Mouse (Mus musculus) CH12.LX (cell line): ENCODE results near the gene Atf7ip2. TPM values are rescaled to one million over a fixed set of nuclear protein-coding genes. Genes with fewer than 3 reads are reported as not detected.

Experiments used
- DNase-seq: peaks from one replicate; pipeline ENCODE4 v3.0.0-alpha.2; 2013; ENCODE audit errors: extremely low read depth
- H3K27ac ChIP-seq: 2 replicates; pipeline ENCODE4 v1.5.1; 2012; ENCODE audit warnings: low read depth, mild to moderate bottlenecking, control low read depth, moderate library complexity; ENCODE audit not compliant: insufficient read depth
- H3K27me3 ChIP-seq: replicated peaks from 2 replicates; pipeline ENCODE3; 2012; ENCODE audit warnings: inconsistent platforms
- H3K36me3 ChIP-seq, 2 experiments: replicated peaks in 1 of 2; 2 replicates each; pipeline versions ENCODE3 to v1.6.1; 2012; ENCODE audit warnings: inconsistent platforms in 1 of 2, low read length in 1 of 2, mild to moderate bottlenecking in 1 of 2, mixed read lengths in 1 of 2, moderate library complexity in 1 of 2; ENCODE audit not compliant: control insufficient read depth in 1 of 2, insufficient read depth in 1 of 2
- H3K4me1 ChIP-seq, 2 experiments: 2 replicates each; pipeline ENCODE4 v1.6.1; 2012; ENCODE audit warnings: inconsistent platforms in 1 of 2, moderate library complexity in 1 of 2; ENCODE audit not compliant: insufficient read depth in 2 of 2, control insufficient read depth in 1 of 2
- H3K4me2 ChIP-seq: 2 replicates; pipeline ENCODE4 v1.6.1; 2012; ENCODE audit warnings: low read depth, mild to moderate bottlenecking, control low read depth; ENCODE audit not compliant: poor library complexity, insufficient read depth, severe bottlenecking
- H3K4me3 ChIP-seq, 3 experiments: fragments of 150-350 bp in 1 of 3; sonication (generic) in 1 of 3; replicated peaks in 1 of 3; 2 replicates each; pipeline versions ENCODE3 to v1.5.1; 2011 to 2012; ENCODE audit warnings: low read depth in 2 of 3, low read length in 2 of 3, mild to moderate bottlenecking in 2 of 3, moderate library complexity in 2 of 3, control low read depth in 1 of 3, improper control_type of control experiment in 1 of 3, inconsistent platforms in 1 of 3, mixed read lengths in 1 of 3; ENCODE audit not compliant: poor library complexity in 1 of 3
- H3K79me2 ChIP-seq: replicated peaks from 2 replicates; pipeline ENCODE4 v1.6.1; 2012; ENCODE audit warnings: mild to moderate bottlenecking, moderate library complexity; ENCODE audit not compliant: control insufficient read depth, poor library complexity, insufficient read depth, severe bottlenecking; ENCODE audit errors: extremely low read depth
- H3K9ac ChIP-seq: 2 replicates; pipeline ENCODE4 v1.6.1; 2012; ENCODE audit warnings: low read depth, mild to moderate bottlenecking, control low read depth, moderate library complexity; ENCODE audit not compliant: insufficient read depth
- H3K9me3 ChIP-seq: replicated peaks from 2 replicates; pipeline ENCODE3; 2012; ENCODE audit warnings: low read length, inconsistent platforms, mixed read lengths
- BHLHE40 ChIP-seq: IDR thresholded peaks from 2 replicates; pipeline ENCODE4 v1.6.1; 2011; ENCODE audit warnings: mild to moderate bottlenecking, low read depth, low read length, improper control_type of control experiment
- CHD1 ChIP-seq: IDR thresholded peaks from 2 replicates; pipeline ENCODE4 v1.6.1; 2012; ENCODE audit warnings: low read depth, low read length, improper control_type of control experiment, inconsistent platforms
- CHD2 ChIP-seq: IDR thresholded peaks from 2 replicates; pipeline ENCODE4 v1.6.1; 2011; ENCODE audit warnings: low read length, improper control_type of control experiment
- CTCF ChIP-seq, 2 experiments: IDR thresholded peaks in 1 of 2; conservative IDR thresholded peaks in 1 of 2; 2 replicates each; pipeline ENCODE4 v1.5.1; 2011 to 2012; ENCODE audit warnings: low read depth in 2 of 2, low read length in 2 of 2, improper control_type of control experiment in 1 of 2, inconsistent platforms in 1 of 2, mild to moderate bottlenecking in 1 of 2, moderate library complexity in 1 of 2
- E2F4 ChIP-seq: IDR thresholded peaks from 2 replicates; pipeline ENCODE4 v1.6.1; 2011; ENCODE audit warnings: low read depth, low read length, improper control_type of control experiment; ENCODE audit not compliant: insufficient replicate concordance
- ELF1 ChIP-seq: IDR thresholded peaks from 2 replicates; pipeline ENCODE4 v1.6.1; 2014; ENCODE audit warnings: low read depth, mild to moderate bottlenecking, inconsistent platforms, low read length, improper control_type of control experiment
- EP300 ChIP-seq: IDR thresholded peaks from 2 replicates; pipeline ENCODE4 v1.6.1; 2011; ENCODE audit warnings: low read length, improper control_type of control experiment
- ETS1 ChIP-seq: conservative IDR thresholded peaks from 2 replicates; pipeline ENCODE4 v1.6.1; 2012; ENCODE audit warnings: low read depth, mild to moderate bottlenecking, inconsistent platforms, low read length, improper control_type of control experiment, moderate library complexity
- GABPA ChIP-seq: IDR thresholded peaks from 2 replicates; pipeline ENCODE4 v1.6.1; 2012; ENCODE audit warnings: low read depth, low read length, improper control_type of control experiment, inconsistent platforms; ENCODE audit not compliant: insufficient replicate concordance
- HCFC1 ChIP-seq: IDR thresholded peaks from 2 replicates; pipeline ENCODE4 v1.6.1; 2012; ENCODE audit warnings: low read depth, mild to moderate bottlenecking, inconsistent platforms, low read length, improper control_type of control experiment
- JUND ChIP-seq: conservative IDR thresholded peaks from 2 replicates; pipeline ENCODE4 v1.6.1; 2011; ENCODE audit warnings: low read depth, low read length, improper control_type of control experiment
- MAFK ChIP-seq: IDR thresholded peaks from 2 replicates; pipeline ENCODE4 v1.6.1; 2011; ENCODE audit warnings: low read length, improper control_type of control experiment; ENCODE audit not compliant: insufficient replicate concordance
- MAX ChIP-seq: IDR thresholded peaks from 2 replicates; pipeline ENCODE4 v1.6.1; 2011; ENCODE audit warnings: low read length, improper control_type of control experiment
- MAZ ChIP-seq: IDR thresholded peaks from 2 replicates; pipeline ENCODE4 v1.6.1; 2012; ENCODE audit warnings: low read depth, mild to moderate bottlenecking, inconsistent platforms, low read length, improper control_type of control experiment, moderate library complexity
- NELFE ChIP-seq: IDR thresholded peaks from 2 replicates; pipeline ENCODE4 v1.6.1; 2011; ENCODE audit warnings: low read depth, low read length, improper control_type of control experiment
- NRF1 ChIP-seq: IDR thresholded peaks from 2 replicates; pipeline ENCODE4 v1.6.1; 2014; ENCODE audit warnings: low read depth, mild to moderate bottlenecking, inconsistent platforms, low read length, improper control_type of control experiment, moderate library complexity
- POLR2A ChIP-seq: IDR thresholded peaks from 2 replicates; pipeline ENCODE4 v1.6.1; 2011; ENCODE audit warnings: low read depth, mild to moderate bottlenecking, improper control_type of control experiment, low read length
- POLR2AphosphoS2 ChIP-seq: IDR thresholded peaks from 2 replicates; pipeline ENCODE4 v1.6.1; 2011; ENCODE audit warnings: low read depth, low read length, improper control_type of control experiment
- RAD21 ChIP-seq: IDR thresholded peaks from 2 replicates; pipeline ENCODE4 v1.6.1; 2011; ENCODE audit warnings: low read depth, mild to moderate bottlenecking, low read length, improper control_type of control experiment, moderate library complexity
- SIN3A ChIP-seq: IDR thresholded peaks from 2 replicates; pipeline ENCODE4 v1.6.1; 2012; ENCODE audit warnings: low read length, improper control_type of control experiment, inconsistent platforms
- TBP ChIP-seq: conservative IDR thresholded peaks from 2 replicates; pipeline ENCODE4 v1.6.1; 2011; ENCODE audit warnings: low read depth, low read length, improper control_type of control experiment
- UBTF ChIP-seq: IDR thresholded peaks from 2 replicates; pipeline ENCODE4 v1.6.1; 2012; ENCODE audit warnings: low read depth, mild to moderate bottlenecking, inconsistent platforms, low read length, improper control_type of control experiment, moderate library complexity
- USF1 ChIP-seq: IDR thresholded peaks from 2 replicates; pipeline ENCODE4 v1.6.1; 2014; ENCODE audit warnings: low read depth, mild to moderate bottlenecking, inconsistent platforms, low read length, improper control_type of control experiment
- ZC3H11A ChIP-seq: IDR thresholded peaks from 2 replicates; pipeline ENCODE4 v1.6.1; 2012; ENCODE audit warnings: low read depth, mild to moderate bottlenecking, inconsistent platforms, low read length, improper control_type of control experiment
- ZMIZ1 ChIP-seq: IDR thresholded peaks from 2 replicates; pipeline ENCODE4 v1.6.1; 2012; ENCODE audit warnings: low read depth, mild to moderate bottlenecking, inconsistent platforms, low read length, improper control_type of control experiment
- ZNF384 ChIP-seq: IDR thresholded peaks from 2 replicates; pipeline ENCODE4 v1.6.1; 2012; ENCODE audit warnings: low read depth, low read length, improper control_type of control experiment, inconsistent platforms
- dilution Hi-C: fragments of 300-500 bp; cut with MboI; formaldehyde crosslinking; loops from 2 replicates; pipeline ENCODE4 v1.14.3; 2020; ENCODE audit warnings: low sequenced_read_pairs; ENCODE audit not compliant: extremely low pct_unique_long_range_greater_than_20kb, extremely low pct_ligation_motif_present
- in situ Hi-C: fragments of 300-500 bp; cut with MboI; formaldehyde crosslinking; loops from 3 replicates; pipeline ENCODE4 v1.14.3; 2019; ENCODE audit warnings: low sequenced_read_pairs, low pct_ligation_motif_present, low pct_unique_long_range_greater_than_20kb, mixed read lengths
- polyA plus RNA-seq: library from polyadenylated mRNA; unstranded; fragments of >175 nt; gene quantifications from 2 replicates; pipeline ENCODE4 v1.2.1, GENCODE M21; 2012; ENCODE audit warnings: low read depth; ENCODE audit not compliant: insufficient read length
- total RNA-seq, 2 experiments: library from RNA; depleted of rRNA; stranded (reverse); fragments of 300-350 nt in 1 of 2; fragments of >200 nt in 1 of 2; gene quantifications; 2 replicates each; pipeline ENCODE4 v1.2.3; 2012 to 2014

The Atf7ip2 gene
- total and polyA plus RNA-seq, 3 experiments: not detected

- TF ChIP-seq ELF1: peak; percentile 28
- 0 out of 2 replicates have a peak, but pooled peaks have one; percentile 24 for TF ChIP-seq MAZ
- 0 out of 2 replicates have a peak, but pooled peaks have one; percentile 25 for TF ChIP-seq JUND
- no peak for TF ChIP-seq POLR2AphosphoS2
- 0 out of 2 replicates have a peak, but pooled peaks have one; percentile 19 for TF ChIP-seq NRF1
- no peak for TF ChIP-seq MAX
- peak; percentile 55; the same call in 1 of the 2 replicates for TF ChIP-seq NELFE
- TF ChIP-seq BHLHE40: no peak
- TF ChIP-seq POLR2A: no peak
- no peak for TF ChIP-seq ZMIZ1
- TF ChIP-seq CHD2: no peak
- no peak for TF ChIP-seq TBP
- TF ChIP-seq CTCF (conservative IDR thresholded peaks at IDR 0.05 in 1 of 2, IDR thresholded peaks at IDR 0.05 in 1 of 2; ENCODE audit: low read depth in 2 of 2, low read length in 2 of 2): peak; percentile 88 to 99
- TF ChIP-seq ZC3H11A: peak; percentile 90
Measured at GRCm38 (mm10) chr16:10280286-10280951, 87.9 kb downstream of the Atf7ip2 start (continued).

DNA sequence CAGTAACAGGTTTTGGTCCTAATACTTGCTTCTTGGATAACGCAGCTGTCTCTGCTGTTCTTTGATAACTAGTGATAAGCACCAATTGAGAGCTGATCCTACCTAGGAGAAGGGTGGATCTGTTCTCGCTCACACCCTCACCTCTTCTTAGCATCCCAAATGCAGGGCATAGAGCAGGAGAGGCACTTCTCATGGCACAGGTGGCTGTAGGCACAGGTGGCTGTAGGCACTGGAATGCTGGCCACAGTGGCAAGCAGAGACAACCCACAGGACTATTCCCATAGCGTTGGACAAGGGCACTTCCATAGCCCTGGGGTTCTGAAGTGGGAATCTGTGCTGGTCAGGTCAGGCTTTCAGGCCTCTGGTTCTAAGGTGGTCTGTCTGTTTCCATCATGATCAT is 89.4 kb downstream of the Atf7ip2 start:
- no peaks in the 10 kb centered on the region for H3K9me3 ChIP-seq
- no peaks in the 10 kb centered on the region for H3K36me3 ChIP-seq
- no peak overlapping the region for H3K4me2 ChIP-seq
- in situ Hi-C loops (no loop called here), dilution Hi-C loops (no loop called here)
- no peak overlapping the region for H3K27ac ChIP-seq
- H3K4me3 ChIP-seq: no peak overlapping the region
- no peak for TF ChIP-seq EP300
- no peak for TF ChIP-seq NRF1
- TF ChIP-seq JUND: no peak
- no peak for TF ChIP-seq ZNF384
- no peak for TF ChIP-seq CHD1
- no peak for TF ChIP-seq UBTF
- no peak for TF ChIP-seq MAZ
- no peak for TF ChIP-seq TBP
- TF ChIP-seq GABPA: no peak
- no peak for TF ChIP-seq SIN3A
- no peak for TF ChIP-seq E2F4
- TF ChIP-seq MAFK: no peak
- no peak for TF ChIP-seq POLR2AphosphoS2
- no peak for TF ChIP-seq USF1
- TF ChIP-seq HCFC1: no peak
- no peak for TF ChIP-seq RAD21
- no peak for TF ChIP-seq ETS1
- H3K9ac ChIP-seq: no peak overlapping the region
- H3K27me3 ChIP-seq: peaks cover 40% of the 10 kb centered on the region
- H3K79me2 ChIP-seq: no peaks in the 10 kb centered on the region
- no peak for DNase-seq
- H3K4me1 ChIP-seq: peaks cover 12 to 23% of the 10 kb centered on the region in 2 experiments
